In genomic region chr2:167851216-167851896, GRCm38 (mm10) we compare ENCODE assay signal across 9 mouse cellular contexts.
DNase-seq lines count a peak whose midpoint lies in the region; ATAC-seq and TF ChIP-seq lines count a peak whose summit lies in the region.
"Had no signal": no experiment of that assay in that cellular context is flagged by ENCODE, and none has a peak within 500 bp of the region (broad histone marks: within the 10 kb centered on the region; RNA-seq: fewer than 3 reads in every experiment).

No protein-coding gene starts in this region.

- no peak for TF ChIP-seq POLR2A in testis, adult 2 months (IDR thresholded peaks at IDR 0.05; ENCODE audit: control insufficient read depth, low read depth, low read length)

- H3K27me3 ChIP-seq in testis, adult 2 months (ENCODE audit: control insufficient read depth, insufficient read depth, low read length) = no peaks in the 10 kb centered on the region
- H3K27me3 ChIP-seq in heart, embryonic 14.5 days (ENCODE audit: control insufficient read depth, insufficient read depth, low read length) = no peaks in the 10 kb centered on the region
- no peaks in the 10 kb centered on the region for H3K27me3 ChIP-seq in limb, embryonic 12.5 days
- H3K27me3 ChIP-seq: embryonic facial prominence, embryonic 15.5 days had no signal

- H3K9ac ChIP-seq in heart, embryonic 14.5 days (ENCODE audit: low read length) = peak overlapping the region; percentile 41; the same call in 1 of the 2 replicates
- no peak overlapping the region for H3K9ac ChIP-seq in limb, embryonic 12.5 days (replicated peaks)
- H3K9ac ChIP-seq: embryonic facial prominence, embryonic 15.5 days had no signal

- H3K27ac ChIP-seq in testis, adult 2 months (ENCODE audit: control insufficient read depth, insufficient read depth, low read depth, low read length) = 0 out of 2 replicates have a peak overlapping the region, but pooled peaks have one; percentile 4
- H3K27ac ChIP-seq in heart, embryonic 14.5 days (replicated peaks in 1 of 2; ENCODE audit: control insufficient read depth in 1 of 2, insufficient read depth in 1 of 2, low read depth in 2 of 2, low read length in 2 of 2) = peak overlapping the region; percentile 42 to 59; a peak in 3 of 4 replicates
- no peak overlapping the region for H3K27ac ChIP-seq in limb, embryonic 12.5 days
- H3K27ac ChIP-seq: embryonic facial prominence, embryonic 15.5 days had no signal

- no peak for DNase-seq in testis, postnatal 10 days (ENCODE audit: low spot score)
- DNase-seq in spleen, postnatal 36 days (ENCODE audit: low spot score in 2 of 2) = no peak
- no peak for DNase-seq in layer of hippocampus, adult 9-10 months (ENCODE audit: low spot score)
- DNase-seq in cerebellum, adult 9-11 months = no peak
- no peak for DNase-seq in left cerebral cortex, adult 9 months (ENCODE audit: low spot score in 2 of 2)

- H3K9me3 ChIP-seq in heart, embryonic 14.5 days (ENCODE audit: control insufficient read depth, low read length) = no peaks in the 10 kb centered on the region
- H3K9me3 ChIP-seq in limb, embryonic 12.5 days = no peaks in the 10 kb centered on the region
- H3K9me3 ChIP-seq: embryonic facial prominence, embryonic 15.5 days had no signal

- no peak for TF ChIP-seq CTCF in testis, adult 2 months (IDR thresholded peaks at IDR 0.05; ENCODE audit: control insufficient read depth, insufficient read depth, insufficient replicate concordance, low read depth, low read length)

- WGBS in heart, embryonic 14.5 days = 12% methylated on average over 11 of the region's 11 CpGs
- WGBS in limb, embryonic 12.5 days = 23% methylated on average over 11 of the region's 11 CpGs

- H3K4me3 ChIP-seq in testis, adult 2 months (ENCODE audit: control insufficient read depth, low read depth, low read length) = no peak overlapping the region
- no peak overlapping the region for H3K4me3 ChIP-seq in heart, embryonic 14.5 days (ENCODE audit: control insufficient read depth in 1 of 2, insufficient read depth in 1 of 2, low read depth in 1 of 2, low read length in 2 of 2)
- H3K4me3 ChIP-seq in limb, embryonic 12.5 days (replicated peaks) = no peak overlapping the region
- H3K4me3 ChIP-seq: embryonic facial prominence, embryonic 15.5 days had no signal

- H3K4me2 ChIP-seq in heart, embryonic 14.5 days (ENCODE audit: low read length) = peak overlapping the region; percentile 24; the same call in 1 of the 2 replicates
- 0 out of 2 replicates have a peak overlapping the region, but pooled peaks have one; percentile 2 for H3K4me2 ChIP-seq in limb, embryonic 12.5 days
- H3K4me2 ChIP-seq: embryonic facial prominence, embryonic 15.5 days had no signal

- no peaks in the 10 kb centered on the region for H3K36me3 ChIP-seq in testis, adult 2 months (ENCODE audit: control insufficient read depth, insufficient read depth, low read length)
- H3K36me3 ChIP-seq in heart, embryonic 14.5 days (ENCODE audit: control insufficient read depth, insufficient read depth, low read length) = no peaks in the 10 kb centered on the region
- H3K36me3 ChIP-seq in limb, embryonic 12.5 days = no peaks in the 10 kb centered on the region
- H3K36me3 ChIP-seq: embryonic facial prominence, embryonic 15.5 days had no signal

- no peak for ATAC-seq in heart, embryonic 14.5 days (ENCODE audit: insufficient number of reproducible peaks, insufficient read depth, low FRiP score, low read depth)
- no peak for ATAC-seq in limb, embryonic 12.5 days (ENCODE audit: insufficient number of reproducible peaks, insufficient read depth, low FRiP score, low TSS enrichment, low read depth)

- H3K4me1 ChIP-seq in testis, adult 2 months (ENCODE audit: control insufficient read depth, insufficient read depth, low read length) = peaks cover 24% of the 10 kb centered on the region
- H3K4me1 ChIP-seq in heart, embryonic 14.5 days (ENCODE audit: control insufficient read depth in 2 of 2, insufficient read depth in 2 of 2, low read length in 2 of 2) = peaks cover 43 to 50% of the 10 kb centered on the region in 2 experiments
- peaks cover 32% of the 10 kb centered on the region for H3K4me1 ChIP-seq in limb, embryonic 12.5 days (replicated peaks)
